Mouse (Mus musculus) bone marrow, adult 2 months (tissue): ENCODE measurements around the gene Borcs6. TPM values are rescaled to one million over a fixed set of nuclear protein-coding genes. Genes with fewer than 3 reads are reported as not detected.
A peak's percentile ranks its signal among the peaks of the same experiment; 100 is the strongest.
"Not testable (repeated sequence)": the region's sequence is repeated elsewhere in the genome, so short reads cannot be mapped to it uniquely, and the experiment has no call there.

Source experiments
- H3K27ac ChIP-seq: fragments of 200-500 bp; 2 replicates; pipeline ENCODE4 v1.5.1; 2012; ENCODE audit warnings: low read depth, mild to moderate bottlenecking, control low read depth, inconsistent platforms, low read length; ENCODE audit not compliant: control insufficient read depth, poor library complexity, insufficient read depth
- H3K4me1 ChIP-seq: fragments of 200-500 bp; 2 replicates; pipeline ENCODE4 v1.6.1; 2011; ENCODE audit warnings: low read length; ENCODE audit not compliant: control insufficient read depth, insufficient read depth
- H3K4me3 ChIP-seq: fragments of 200-500 bp; replicated peaks from 2 replicates; pipeline ENCODE3; 2011; ENCODE audit warnings: mild to moderate bottlenecking, low read depth, low read length, control low read depth; ENCODE audit not compliant: control insufficient read depth
- CTCF ChIP-seq: fragments of 200-500 bp; IDR thresholded peaks from 2 replicates; pipeline ENCODE4 v1.5.1; 2011; ENCODE audit warnings: low read length, control low read depth; ENCODE audit not compliant: control insufficient read depth, insufficient read depth
- POLR2A ChIP-seq: fragments of 200-500 bp; IDR thresholded peaks from 2 replicates; pipeline ENCODE4 v1.6.1; 2011; ENCODE audit warnings: low read depth, mild to moderate bottlenecking, control low read depth, low read length, borderline replicate concordance; ENCODE audit not compliant: control insufficient read depth
- whole genome bisulfite sequencing: fragments of 180-500 bp; shearing (Covaris S2); methylation state at CpG from one replicate; pipeline ENCODE4 v1.1.7; 2018; 5-methylcytosine and 5-hydroxymethylcytosine counted together
- polyA plus RNA-seq: library from polyadenylated mRNA; stranded (reverse); fragments of >200 nt; gene quantifications from 2 replicates; pipeline ENCODE4 v1.2.4, GENCODE M21; 2011; ENCODE audit warnings: low replicate concordance; ENCODE audit not compliant: missing spikeins, insufficient read depth, insufficient read length

The Borcs6 gene
- polyA plus RNA-seq, result 16.4 and 18.4 TPM in 2 replicates

DNA sequence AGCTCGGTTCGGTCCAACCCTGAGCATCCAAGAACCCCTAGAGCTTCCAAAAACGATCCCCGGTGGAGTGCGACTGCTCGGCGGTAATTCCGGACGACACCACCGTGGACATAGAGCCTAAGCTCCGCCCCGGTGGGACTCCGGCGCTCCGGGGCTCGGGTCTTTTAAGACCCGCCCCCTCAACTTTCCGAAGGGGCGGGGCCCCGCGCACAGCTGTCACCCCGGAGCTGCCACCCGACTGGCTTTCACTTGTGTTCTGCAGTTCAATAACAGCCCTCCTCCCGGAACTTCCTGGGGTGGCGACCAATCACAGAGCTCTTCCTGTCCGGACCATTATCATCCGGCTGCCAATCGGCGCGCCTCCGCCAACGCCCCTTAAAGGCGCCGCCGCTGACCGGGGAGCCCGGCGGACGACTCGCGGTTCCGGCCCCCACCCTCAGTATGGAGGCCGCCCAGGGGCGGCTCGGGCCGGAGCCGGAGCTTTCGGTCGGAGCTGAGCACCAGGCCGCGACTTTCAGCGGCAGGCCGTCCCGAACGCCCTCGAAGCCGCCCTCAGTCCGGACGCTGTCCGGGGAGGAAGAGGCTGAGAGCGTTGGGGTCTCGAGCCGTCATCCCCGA is at the start of gene Borcs6:
TSS of gene Borcs6 (plus strand) at position 361 of the 618 bp plus-strand sequence.
- Histone ChIP-seq H3K4me1 (peaks cover 6% of the 10 kb centered on the region; the same call in 1 of the 2 replicates), H3K4me3 (peak within 1 kb of the TSS; percentile 88), H3K27ac (peak within 1 kb of the TSS; percentile 97)
- WGBS, result under 1% methylated on average over 64 of the region's 64 CpGs
- peak; percentile 54; the same call in 1 of the 2 replicates for TF ChIP-seq POLR2A
- no peak for TF ChIP-seq CTCF

DNA sequence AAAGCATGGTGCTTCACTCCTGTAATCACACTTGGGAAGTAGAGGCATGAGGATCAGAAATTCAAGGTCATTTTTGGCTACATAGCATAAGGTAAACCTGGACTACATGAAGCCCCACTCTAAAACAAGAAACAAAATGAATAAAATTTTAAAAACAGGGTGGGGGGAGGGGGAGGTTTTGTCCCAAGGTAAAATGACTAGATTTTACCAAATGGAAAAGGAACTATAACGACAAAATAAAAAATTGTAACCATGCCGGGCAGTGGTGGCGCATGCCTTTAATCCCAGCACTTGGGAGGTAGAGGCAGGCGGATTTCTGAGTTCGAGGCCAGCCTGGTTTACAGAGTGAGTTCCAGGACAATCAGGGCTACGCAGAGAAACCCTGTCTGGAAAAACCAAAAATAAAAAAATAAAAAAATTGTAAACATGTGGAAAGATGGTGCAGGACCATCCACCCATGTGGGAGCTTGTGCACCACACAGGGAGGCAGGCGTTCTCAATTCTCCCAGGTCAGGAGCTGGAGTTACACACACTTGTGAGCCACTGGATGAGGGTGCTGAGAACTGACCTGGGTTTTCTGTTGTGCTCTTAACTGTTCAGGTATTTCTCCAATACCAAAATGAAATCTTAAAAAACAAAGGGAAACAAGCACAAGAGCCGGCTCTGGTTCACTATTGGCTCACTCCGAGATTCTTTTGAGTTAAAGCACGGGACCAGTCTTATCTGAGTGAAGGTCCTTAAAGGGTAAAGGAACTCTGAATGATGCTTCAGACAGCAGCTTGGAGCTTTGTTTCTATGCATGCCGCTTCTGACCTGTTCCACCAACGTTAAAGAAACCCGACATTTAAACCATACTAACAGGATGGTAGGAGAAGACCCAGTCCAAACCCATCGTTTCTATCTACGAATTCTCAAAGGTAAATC is 48.9 kb upstream of the Borcs6 start:
- TF ChIP-seq POLR2A (no peak), CTCF (no peak)
- WGBS, result 83% methylated on average over 15 of the region's 15 CpGs
- H3K27ac ChIP-seq, result no peak overlapping the region
- H3K4me3 ChIP-seq, result no peak overlapping the region
- H3K4me1 ChIP-seq, result peaks cover 2% of the 10 kb centered on the region; the same call in 1 of the 2 replicates

DNA sequence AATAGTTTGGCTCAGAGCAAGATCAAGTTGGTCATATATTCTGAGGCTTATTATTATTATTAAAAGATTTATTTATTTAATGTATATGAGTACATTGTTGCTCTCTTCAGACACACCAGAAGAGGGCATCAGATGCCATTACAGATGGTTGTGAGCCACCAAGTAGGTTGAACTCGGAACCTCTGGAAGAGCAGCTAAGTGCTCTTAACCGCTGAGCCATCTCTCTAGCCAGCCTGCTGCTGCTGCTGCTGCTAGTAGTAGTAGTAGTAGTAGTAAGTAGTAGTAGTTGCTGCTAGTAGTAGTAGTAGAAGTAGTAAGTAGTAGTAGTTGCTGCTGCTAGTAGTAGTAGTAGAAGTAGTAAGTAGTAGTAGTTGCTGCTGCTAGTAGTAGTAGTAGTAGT is 48.1 kb upstream of the Borcs6 start:
- H3K27ac ChIP-seq, result peak overlapping the region; percentile 49; the same call in 1 of the 2 replicates
- 29% methylated on average over 2 of the region's 2 CpGs for WGBS
- H3K4me1 ChIP-seq, result not testable (repeated sequence)
- H3K4me3 ChIP-seq, result peak overlapping the region; percentile 34

DNA sequence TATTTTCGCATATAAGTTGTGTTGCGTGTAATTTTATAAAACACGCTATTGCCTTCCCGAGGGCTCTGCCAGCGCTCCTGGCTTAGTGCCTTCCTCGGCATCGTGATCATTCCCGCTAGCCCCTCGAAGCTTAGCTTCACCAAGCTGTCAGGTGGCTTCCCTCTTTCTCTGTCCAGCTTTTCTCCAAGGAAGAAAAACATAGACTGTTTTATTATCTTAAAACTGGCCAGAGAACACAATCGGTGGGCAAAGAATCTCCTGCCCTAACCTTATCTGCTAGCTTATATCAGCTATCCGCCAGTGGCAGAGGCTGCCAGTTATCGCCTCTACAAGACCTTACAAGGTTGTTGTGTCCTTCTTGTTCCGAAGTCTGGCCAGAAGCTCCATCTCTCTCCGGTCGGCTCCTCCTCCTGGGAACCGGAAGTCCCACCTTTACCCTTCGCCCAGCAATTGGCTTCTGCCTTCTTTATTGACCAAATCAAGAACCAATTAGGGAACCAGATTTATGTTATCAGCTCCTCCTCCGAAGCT is 47.4 kb upstream of the Borcs6 start:
- peaks cover 2% of the 10 kb centered on the region; the same call in 1 of the 2 replicates for H3K4me1 ChIP-seq
- WGBS, result under 1% methylated on average over 18 of the region's 18 CpGs
- H3K4me3 ChIP-seq, result peak overlapping the region; percentile 88
- TF ChIP-seq CTCF, result no peak
- TF ChIP-seq POLR2A, result 0 out of 2 replicates have a peak, but pooled peaks have one; percentile 39
- peak overlapping the region; percentile 95 for H3K27ac ChIP-seq

DNA sequence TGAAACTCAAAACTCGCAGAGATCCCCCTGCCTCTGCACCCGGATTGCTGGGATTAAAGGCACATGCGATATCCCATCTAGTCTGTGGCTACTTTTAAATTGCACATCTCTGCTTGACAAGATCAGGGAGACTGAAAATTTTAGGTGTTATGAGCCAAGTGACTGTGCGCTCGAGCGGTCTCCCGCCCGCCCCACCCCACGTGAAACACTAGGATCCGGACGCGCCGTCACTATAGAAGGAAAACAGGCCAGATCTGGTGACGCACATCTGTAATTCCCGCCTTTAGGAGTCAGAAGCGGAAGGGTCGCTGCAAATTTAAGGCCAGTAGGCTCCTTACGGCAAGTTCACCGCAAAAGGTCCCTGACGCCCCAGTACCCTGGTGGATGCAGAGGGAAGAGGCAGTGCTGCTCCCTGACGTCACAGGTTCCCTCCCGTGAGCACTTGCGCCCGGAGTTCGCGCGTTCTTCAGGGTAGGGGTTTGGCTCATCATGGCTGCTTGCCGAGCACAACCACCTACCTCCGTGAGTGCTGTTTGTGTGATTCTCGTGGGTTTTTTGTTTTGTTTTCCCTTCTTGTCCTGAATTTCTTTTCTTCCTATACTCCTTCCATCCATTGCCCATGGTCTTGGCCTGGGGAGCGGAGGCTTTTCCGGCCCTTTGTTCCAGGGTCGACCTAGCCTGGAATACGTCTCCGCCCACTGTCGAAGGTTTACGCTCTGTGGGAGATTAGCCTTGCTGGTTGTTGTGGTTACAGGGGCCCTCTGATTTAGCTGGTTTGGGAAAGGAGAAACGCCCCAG is 43.7 kb upstream of the Borcs6 start, which contains the start of gene Ctc1:
TSS of gene Ctc1 (plus strand) at position 268 of the 798 bp plus-strand sequence.
- Histone ChIP-seq H3K4me3 (peak within 1 kb of the TSS; percentile 84), H3K4me1 (peaks cover 2% of the 10 kb centered on the region; the same call in 1 of the 2 replicates), H3K27ac (peak within 1 kb of the TSS; percentile 69)
- peak; percentile 72 for TF ChIP-seq CTCF
- TF ChIP-seq POLR2A, result peak; percentile 96
- under 1% methylated on average over 38 of the region's 38 CpGs for whole genome bisulfite sequencing

DNA sequence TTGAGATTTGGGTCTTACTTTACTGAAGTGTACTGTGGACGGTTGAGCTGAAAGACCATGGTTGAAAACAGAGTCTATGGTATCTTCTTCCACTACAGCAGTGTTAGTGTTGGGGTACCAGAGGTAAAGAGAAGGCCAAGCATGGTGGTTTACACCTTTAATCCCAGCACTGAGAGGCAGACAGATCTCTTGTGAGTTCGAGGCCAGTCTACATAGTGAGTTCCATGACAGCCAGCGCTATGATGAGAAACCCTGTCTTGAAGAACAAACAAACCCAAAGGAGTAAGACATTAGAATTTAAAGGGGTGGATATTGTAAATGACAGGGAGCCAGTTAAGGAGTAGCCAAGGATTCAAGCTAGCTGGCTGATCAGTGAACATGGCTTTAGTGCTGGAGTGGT is 42.8 kb upstream of the Borcs6 start:
- H3K27ac ChIP-seq, result no peak overlapping the region
- WGBS, result 58% methylated on average over 3 of the region's 3 CpGs
- H3K4me3 ChIP-seq, result peak overlapping the region; percentile 84
- no peak for TF ChIP-seq CTCF
- TF ChIP-seq POLR2A, result no peak
- no peaks in the 10 kb centered on the region; the same call in 1 of the 2 replicates for H3K4me1 ChIP-seq

DNA sequence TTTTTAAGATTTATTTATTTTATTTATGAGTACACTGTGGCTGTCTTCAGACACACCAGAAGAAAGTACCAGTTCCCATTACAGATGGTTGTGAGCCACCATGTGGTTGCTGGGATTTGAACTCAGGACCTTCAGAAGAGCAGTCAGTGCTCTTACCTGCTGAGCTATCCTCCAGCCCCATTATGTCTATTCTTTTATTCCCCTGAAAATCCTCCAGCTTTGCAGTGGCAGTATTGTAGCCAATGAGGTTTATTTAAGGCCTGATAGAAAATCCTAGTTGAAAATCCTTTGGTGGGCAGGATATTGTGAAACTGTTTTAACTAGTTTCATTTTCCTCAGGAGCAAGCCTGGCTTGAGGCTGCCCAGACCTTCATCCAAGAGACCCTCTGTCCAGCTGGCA is 38.8 kb upstream of the Borcs6 start:
- Histone ChIP-seq H3K4me3 (no peak overlapping the region), H3K4me1 (no peaks in the 10 kb centered on the region; the same call in 1 of the 2 replicates), H3K27ac (no peak overlapping the region)
- TF ChIP-seq POLR2A (no peak), CTCF (no peak)
